Mouse (Mus musculus) hindbrain, embryonic 14.5 days (tissue): ENCODE results near the gene Tmem242. TPM values are rescaled to one million over a fixed set of nuclear protein-coding genes. Genes with fewer than 3 reads are reported as not detected.
A peak's percentile ranks its signal among the peaks of the same experiment; 100 is the strongest.

Experiments used
- ATAC-seq: fragments of 200-750 bp; cut with Nextera tagmentation; 2 replicates; pipeline ENCODE4 v1.8.0; 2017; ENCODE audit warnings: moderate number of reproducible peaks, mild to moderate bottlenecking, moderate TSS enrichment, moderate library complexity; ENCODE audit not compliant: low FRiP score
- DNase-seq: peaks from one replicate; pipeline ENCODE4 v3.0.0-alpha.2; 2015; ENCODE audit warnings: low spot score
- H3K27ac ChIP-seq: fragments of 300-500 bp; sonication (generic); 2 replicates; pipeline ENCODE4 v1.5.1; 2014; ENCODE audit warnings: mild to moderate bottlenecking, moderate library complexity
- H3K27me3 ChIP-seq: fragments of 300-500 bp; sonication (generic); 2 replicates; pipeline ENCODE4 v1.6.1; 2014; ENCODE audit warnings: mild to moderate bottlenecking, low read length, mixed read lengths; ENCODE audit not compliant: control insufficient read depth, insufficient read depth
- H3K36me3 ChIP-seq: fragments of 300-500 bp; sonication (generic); replicated peaks from 2 replicates; pipeline ENCODE4 v1.6.1; 2014; ENCODE audit not compliant: control insufficient read depth, insufficient read depth
- H3K4me1 ChIP-seq: fragments of 300-500 bp; sonication (generic); replicated peaks from 2 replicates; pipeline ENCODE4 v1.6.1; 2014; ENCODE audit warnings: antibody characterized with exemption, low read length, mixed read lengths; ENCODE audit not compliant: control insufficient read depth, insufficient read depth
- H3K4me2 ChIP-seq: fragments of 300-500 bp; sonication (generic); replicated peaks from 2 replicates; pipeline ENCODE4 v1.6.1; 2014; ENCODE audit warnings: mild to moderate bottlenecking, moderate library complexity
- H3K4me3 ChIP-seq: fragments of 300-500 bp; sonication (generic); replicated peaks from 2 replicates; pipeline ENCODE4 v1.5.1; 2014; ENCODE audit warnings: mild to moderate bottlenecking, low read length
- H3K9ac ChIP-seq: fragments of 300-500 bp; sonication (generic); 2 replicates; pipeline ENCODE4 v1.6.1; 2014
- H3K9me3 ChIP-seq: fragments of 300-500 bp; sonication (generic); 2 replicates; pipeline ENCODE4 v1.6.1; 2016; ENCODE audit warnings: low read length; ENCODE audit not compliant: control insufficient read depth
- WGBS: fragments of 180-500 bp; shearing (Covaris S2); extraction: QIAGEN DNeasy Blood & Tissue Kit; methylation state at CpG from one replicate; pipeline ENCODE4 v1.1.7; 2014; 5-methylcytosine and 5-hydroxymethylcytosine counted together
- polyA plus RNA-seq: library from polyadenylated mRNA; unstranded; fragments of >200 nt; fragmentation: Nextera tagmentation; extraction: Ambion mirVana; gene quantifications from 2 replicates; pipeline ENCODE4 v1.2.1, GENCODE M21; 2014

Tmem242 gene
- polyA plus RNA-seq, 1 experiment from 2014 or later, result 111 TPM

DNA sequence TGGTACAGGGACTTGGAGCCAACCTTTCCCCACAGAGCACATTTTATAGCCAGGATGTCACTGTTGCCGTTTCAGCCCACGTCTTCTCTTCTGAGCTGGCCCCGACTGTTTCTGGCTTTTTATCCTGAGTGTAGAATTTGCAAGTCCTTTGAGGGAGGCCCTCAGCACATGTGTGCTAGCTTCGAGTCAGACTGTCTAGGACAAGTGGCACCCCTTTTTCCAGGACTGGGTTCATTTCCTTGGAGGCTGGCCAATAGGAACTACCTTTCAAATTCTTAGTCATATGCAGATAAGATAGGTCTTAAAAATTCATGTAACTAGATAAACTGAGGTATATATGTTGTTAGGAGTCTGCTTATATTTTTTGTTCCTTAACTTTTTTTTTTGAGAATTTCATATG, 29.7 kb downstream of the Tmem242 start:
- Histone ChIP-seq H3K4me2 (no peak overlapping the region), H3K9ac (no peak overlapping the region), H3K9me3 (no peaks in the 10 kb centered on the region), H3K27me3 (no peaks in the 10 kb centered on the region), H3K4me3 (no peak overlapping the region), H3K4me1 (peaks cover 3% of the 10 kb centered on the region; the same call in 1 of the 2 replicates), H3K27ac (no peak overlapping the region), H3K36me3 (peaks cover 10% of the 10 kb centered on the region; the same call in 1 of the 2 replicates)
- DNase-seq, result no peak
- WGBS, result 92% methylated on average over 4 of the region's 4 CpGs
- no peak for ATAC-seq

DNA sequence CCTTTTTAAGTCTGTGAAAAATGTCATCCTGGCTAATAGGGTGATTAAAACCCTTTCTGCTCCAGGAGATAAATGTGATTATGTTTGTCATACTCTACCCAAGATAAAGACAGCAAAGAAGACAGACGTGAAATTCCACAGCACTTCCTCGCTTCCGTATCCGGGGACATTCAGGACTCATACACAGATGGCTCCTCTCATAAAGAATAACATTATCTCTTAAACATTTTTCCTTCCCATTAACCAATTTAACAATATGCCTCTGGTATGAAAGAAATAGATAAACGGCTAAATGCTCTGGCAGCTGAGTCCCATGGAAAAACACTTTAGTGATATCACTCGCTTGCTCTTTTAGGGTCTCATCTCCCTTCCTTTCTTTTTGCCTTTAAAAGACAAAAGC, 33.0 kb downstream of the Tmem242 start:
- no peak overlapping the region for H3K27ac ChIP-seq
- H3K27me3 ChIP-seq, result no peaks in the 10 kb centered on the region
- H3K4me3 ChIP-seq, result no peak overlapping the region
- peaks cover 10% of the 10 kb centered on the region; the same call in 1 of the 2 replicates for H3K36me3 ChIP-seq
- H3K9ac ChIP-seq, result no peak overlapping the region
- 54% methylated on average over 6 of the region's 6 CpGs for WGBS
- peak; percentile 30 for DNase-seq
- no peaks in the 10 kb centered on the region for H3K9me3 ChIP-seq
- no peak for ATAC-seq
- H3K4me2 ChIP-seq, result no peak overlapping the region
- H3K4me1 ChIP-seq, result peaks cover 3% of the 10 kb centered on the region; the same call in 1 of the 2 replicates

GRCm38 (mm10) chr17:5406566-5406965, 33.5 kb downstream of the Tmem242 start:
- DNase-seq, result no peak
- no peak for ATAC-seq
- no peak overlapping the region for H3K9ac ChIP-seq
- H3K36me3 ChIP-seq, result peaks cover 10% of the 10 kb centered on the region; the same call in 1 of the 2 replicates
- WGBS, result 39% methylated on average over 10 of the region's 10 CpGs
- peak overlapping the region; percentile 8; the same call in 1 of the 2 replicates for H3K4me2 ChIP-seq
- no peak overlapping the region for H3K27ac ChIP-seq
- no peaks in the 10 kb centered on the region for H3K9me3 ChIP-seq
- H3K4me3 ChIP-seq, result no peak overlapping the region
- H3K4me1 ChIP-seq, result peaks cover 3% of the 10 kb centered on the region; the same call in 1 of the 2 replicates
- no peaks in the 10 kb centered on the region for H3K27me3 ChIP-seq

DNA sequence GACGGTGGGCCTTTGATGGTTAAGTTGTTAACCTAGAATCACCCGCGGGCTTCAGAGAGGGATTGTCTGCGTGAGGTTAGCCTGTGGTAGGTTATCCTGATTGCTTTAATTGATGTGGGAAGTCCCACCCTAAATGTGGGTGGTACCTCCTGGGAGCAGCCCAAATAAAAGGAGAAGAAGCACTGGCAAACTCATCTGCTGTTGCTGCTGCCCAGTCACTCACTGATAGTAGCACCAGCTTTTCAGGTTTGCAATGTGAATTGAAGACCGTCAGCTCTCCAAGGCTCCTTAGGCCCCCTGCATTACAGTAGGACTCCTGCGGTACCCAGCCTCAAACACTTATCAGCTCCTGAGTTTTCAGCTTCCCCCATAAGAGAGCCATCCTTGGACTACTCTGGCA, 36.2 kb downstream of the Tmem242 start:
- ATAC-seq (no peak), DNase-seq (no peak)
- Histone ChIP-seq H3K27me3 (no peaks in the 10 kb centered on the region), H3K36me3 (no peaks in the 10 kb centered on the region), H3K4me1 (peaks cover 3% of the 10 kb centered on the region; the same call in 1 of the 2 replicates), H3K4me3 (no peak overlapping the region), H3K4me2 (no peak overlapping the region), H3K9ac (no peak overlapping the region), H3K9me3 (no peaks in the 10 kb centered on the region), H3K27ac (no peak overlapping the region)
- 84% methylated on average over 6 of the region's 6 CpGs for WGBS

GRCm38 (mm10) chr17:5402624-5403023, 37.4 kb downstream of the Tmem242 start:
- ATAC-seq (peak; percentile 49; the same call in 1 of the 2 replicates), DNase-seq (peak; percentile 56)
- no peak overlapping the region for H3K27ac ChIP-seq
- H3K4me2 ChIP-seq, result no peak overlapping the region
- no peaks in the 10 kb centered on the region for H3K27me3 ChIP-seq
- no peak overlapping the region for H3K4me3 ChIP-seq
- H3K9me3 ChIP-seq, result no peaks in the 10 kb centered on the region
- no peaks in the 10 kb centered on the region for H3K36me3 ChIP-seq
- H3K9ac ChIP-seq, result no peak overlapping the region
- WGBS, result 27% methylated on average over 8 of the region's 8 CpGs
- H3K4me1 ChIP-seq, result peaks cover 3% of the 10 kb centered on the region; the same call in 1 of the 2 replicates

DNA sequence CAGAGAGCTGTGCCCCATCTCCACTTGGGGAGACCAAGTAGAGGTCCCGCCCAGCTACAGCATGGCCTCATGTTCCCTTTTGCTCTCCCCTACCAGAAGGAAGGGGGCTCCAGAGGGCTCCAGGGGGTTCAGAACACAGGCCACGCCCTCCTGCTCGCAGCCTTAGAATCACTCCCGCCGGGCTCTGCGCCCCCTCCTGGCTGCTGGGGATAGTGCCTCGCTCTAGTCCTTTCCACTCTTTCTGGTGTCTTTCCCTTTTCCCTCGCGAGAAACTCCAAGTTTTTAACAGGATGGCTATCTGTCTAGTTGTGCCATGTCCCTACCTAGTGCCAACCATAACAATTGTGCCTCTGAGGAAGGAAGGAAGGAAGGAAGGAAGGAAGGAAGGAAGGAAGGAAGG, 38.0 kb downstream of the Tmem242 start:
- DNase-seq, result peak; percentile 43
- WGBS, result 2% methylated on average over 9 of the region's 9 CpGs
- no peak overlapping the region for H3K4me2 ChIP-seq
- no peaks in the 10 kb centered on the region for H3K4me1 ChIP-seq
- H3K27ac ChIP-seq, result no peak overlapping the region
- no peak overlapping the region for H3K4me3 ChIP-seq
- H3K9me3 ChIP-seq, result no peaks in the 10 kb centered on the region
- H3K9ac ChIP-seq, result no peak overlapping the region
- no peaks in the 10 kb centered on the region for H3K36me3 ChIP-seq
- 0 out of 2 replicates have a peak, but pooled peaks have one; percentile 16 for ATAC-seq
- no peaks in the 10 kb centered on the region for H3K27me3 ChIP-seq

DNA sequence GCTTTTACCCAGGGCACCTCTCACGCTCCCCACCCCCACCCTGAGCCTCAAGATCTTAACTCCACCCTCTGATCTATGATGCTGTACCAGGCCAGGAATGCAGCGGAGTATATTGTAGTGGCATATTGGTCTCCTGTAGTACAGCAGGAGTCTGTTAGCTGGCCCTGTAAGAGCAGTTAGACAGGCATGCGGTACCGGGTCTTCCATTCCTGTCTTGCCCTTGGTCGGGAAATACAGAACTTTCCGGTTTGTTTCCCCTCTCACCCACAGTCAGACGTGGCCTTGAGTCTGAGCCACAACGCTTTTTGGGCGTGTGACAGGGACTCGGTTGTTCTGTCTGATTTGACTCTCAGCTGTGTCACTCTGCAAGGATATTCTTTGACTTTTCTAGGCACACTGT, 38.8 kb downstream of the Tmem242 start:
- 88% methylated on average over 10 of the region's 10 CpGs for WGBS
- H3K4me2 ChIP-seq, result no peak overlapping the region

GRCm38 (mm10) chr17:5400435-5401090, 39.5 kb downstream of the Tmem242 start:
- no peak overlapping the region for H3K4me3 ChIP-seq
- no peak overlapping the region for H3K4me2 ChIP-seq
- H3K4me1 ChIP-seq, result no peaks in the 10 kb centered on the region
- H3K9me3 ChIP-seq, result no peaks in the 10 kb centered on the region
- no peak for ATAC-seq
- H3K9ac ChIP-seq, result no peak overlapping the region
- no peak overlapping the region for H3K27ac ChIP-seq
- WGBS, result 83% methylated on average over 14 of the region's 14 CpGs
- DNase-seq, result no peak
- H3K27me3 ChIP-seq, result no peaks in the 10 kb centered on the region
- no peaks in the 10 kb centered on the region for H3K36me3 ChIP-seq

More for the DNA sequence above, 38.8 kb downstream of the Tmem242 start:
- Histone ChIP-seq H3K27ac (no peak overlapping the region), H3K9ac (no peak overlapping the region), H3K4me3 (no peak overlapping the region), H3K4me1 (no peaks in the 10 kb centered on the region), H3K9me3 (no peaks in the 10 kb centered on the region), H3K27me3 (no peaks in the 10 kb centered on the region), H3K36me3 (no peaks in the 10 kb centered on the region)
- ATAC-seq (no peak), DNase-seq (no peak)

- no peaks in the 10 kb centered on the region for H3K27me3 ChIP-seq
- H3K36me3 ChIP-seq, result no peaks in the 10 kb centered on the region
- H3K9me3 ChIP-seq, result 0 out of 2 replicates have a peak, but pooled peaks cover 2% of the 10 kb centered on the region
- DNase-seq, result peak; percentile 94
- 32% methylated on average over 33 of the region's 33 CpGs for WGBS
- H3K4me1 ChIP-seq, result no peaks in the 10 kb centered on the region
- peak overlapping the region; percentile 19; the same call in 1 of the 2 replicates for H3K4me2 ChIP-seq
- H3K27ac ChIP-seq, result no peak overlapping the region
- ATAC-seq, result peak; percentile 81
- peak overlapping the region; percentile 38; the same call in 1 of the 2 replicates for H3K9ac ChIP-seq
- H3K4me3 ChIP-seq, result no peak overlapping the region
These were observed 42.7 kb downstream of the Tmem242 start for GRCm38 (mm10) chr17:5397148-5398007.
